Mouse (Mus musculus) urinary bladder, postnatal 25 days (tissue): ENCODE results near the gene Cfap58.

Experiments
- DNase-seq: peaks from one replicate; pipeline ENCODE4 v3.0.0; 2022; ENCODE audit warnings: low spot score

Gene Cfap58

DNA sequence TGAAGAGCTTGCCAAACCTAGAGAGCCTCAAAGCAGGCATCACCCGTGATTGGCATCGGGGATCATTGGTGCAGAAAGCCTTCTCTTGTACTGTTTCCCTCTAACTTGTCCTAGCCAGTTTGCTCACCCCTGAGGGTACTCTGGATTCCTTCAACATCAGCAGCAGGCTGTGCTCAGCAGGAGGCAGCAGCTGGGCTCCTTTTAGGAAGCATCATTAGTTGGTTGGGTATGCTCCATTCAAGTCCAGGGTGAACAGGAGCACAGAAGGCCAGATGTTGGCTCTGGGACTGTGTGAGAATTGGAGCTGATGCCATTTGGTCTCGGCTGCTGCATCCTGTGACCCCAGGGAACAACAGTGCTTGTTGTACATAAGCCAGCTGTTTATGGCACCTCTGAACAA lies 142.2 kb downstream of the Cfap58 start:
- DNase-seq = no peak

DNA sequence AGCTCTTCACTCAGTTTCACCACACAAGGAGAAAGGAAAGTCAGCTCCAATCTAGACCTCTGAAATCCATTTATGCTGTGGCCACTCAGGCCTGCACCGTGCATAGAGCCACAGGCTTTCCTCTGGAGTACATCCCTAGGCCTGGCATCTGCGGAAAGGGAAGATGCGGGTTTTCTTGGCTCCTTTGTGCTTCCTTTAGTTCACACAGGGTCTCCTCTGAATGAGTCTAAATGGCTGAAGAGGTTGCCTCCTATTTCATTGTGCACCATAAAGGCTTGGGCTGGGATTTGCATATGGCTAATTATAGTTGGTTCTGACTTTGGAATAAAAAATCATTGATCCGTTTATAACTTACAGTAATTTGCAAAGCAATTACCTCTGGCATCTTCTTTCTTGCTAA lies 144.0 kb downstream of the Cfap58 start:
- no peak for DNase-seq
